Mouse (Mus musculus) thymus, adult 2 months (tissue): ENCODE data around the gene Tep1. TPM values are rescaled to one million over a fixed set of nuclear protein-coding genes. Genes with fewer than 3 reads are reported as not detected.
"Not testable (repeated sequence)": the region's sequence is repeated elsewhere in the genome, so short reads cannot be mapped to it uniquely, and the experiment has no call there.

ENCODE experiments used
- DNase-seq: peaks from one replicate; pipeline ENCODE4 v3.0.0; 2021
- H3K27ac ChIP-seq: fragments of 200-500 bp; 2 replicates; pipeline ENCODE4 v1.5.1; 2012; ENCODE audit warnings: low read length, control low read depth; ENCODE audit not compliant: control insufficient read depth, insufficient read depth
- H3K27me3 ChIP-seq: fragments of 200-500 bp; 2 replicates; pipeline ENCODE4 v1.6.1; 2012; ENCODE audit warnings: mild to moderate bottlenecking, low read length, moderate library complexity, mixed read lengths; ENCODE audit not compliant: control insufficient read depth, insufficient read depth
- H3K36me3 ChIP-seq: fragments of 200-500 bp; 2 replicates; pipeline ENCODE4 v1.6.1; 2012; ENCODE audit warnings: mild to moderate bottlenecking, low read length, moderate library complexity; ENCODE audit not compliant: control insufficient read depth, insufficient read depth
- H3K4me1 ChIP-seq: fragments of 200-500 bp; replicated peaks from 2 replicates; pipeline ENCODE4 v1.6.1; 2012; ENCODE audit warnings: low read length; ENCODE audit not compliant: control insufficient read depth, insufficient read depth
- H3K4me3 ChIP-seq: fragments of 200-500 bp; 2 replicates; pipeline ENCODE4 v1.5.1; 2012; ENCODE audit warnings: mild to moderate bottlenecking, low read length, control low read depth, moderate library complexity; ENCODE audit not compliant: control insufficient read depth, insufficient read depth
- CTCF ChIP-seq: fragments of 200-500 bp; IDR thresholded peaks from 2 replicates; pipeline ENCODE4 v1.5.1; 2012; ENCODE audit warnings: mild to moderate bottlenecking, control low read depth, low read length, moderate library complexity, borderline replicate concordance; ENCODE audit not compliant: control insufficient read depth, poor library complexity, insufficient read depth; ENCODE audit errors: extremely low read depth
- POLR2A ChIP-seq: fragments of 200-500 bp; IDR thresholded peaks from 2 replicates; pipeline ENCODE4 v1.6.1; 2012; ENCODE audit warnings: mild to moderate bottlenecking, low read length, control low read depth, moderate library complexity; ENCODE audit not compliant: control insufficient read depth, poor library complexity, insufficient read depth; ENCODE audit errors: extremely low read depth
- WGBS: fragments of 180-500 bp; shearing (Covaris S2); methylation state at CpG from one replicate; pipeline ENCODE4 v1.1.7; 2018; 5-methylcytosine and 5-hydroxymethylcytosine counted together
- polyA plus RNA-seq: library from polyadenylated mRNA; depleted of rRNA; stranded (reverse); fragments of >200 nt; gene quantifications from 2 replicates; pipeline ENCODE4 v1.2.3, GENCODE M21; 2012

Tep1 gene
- polyA plus RNA-seq, 1 experiment: 32.2 TPM

DNA sequence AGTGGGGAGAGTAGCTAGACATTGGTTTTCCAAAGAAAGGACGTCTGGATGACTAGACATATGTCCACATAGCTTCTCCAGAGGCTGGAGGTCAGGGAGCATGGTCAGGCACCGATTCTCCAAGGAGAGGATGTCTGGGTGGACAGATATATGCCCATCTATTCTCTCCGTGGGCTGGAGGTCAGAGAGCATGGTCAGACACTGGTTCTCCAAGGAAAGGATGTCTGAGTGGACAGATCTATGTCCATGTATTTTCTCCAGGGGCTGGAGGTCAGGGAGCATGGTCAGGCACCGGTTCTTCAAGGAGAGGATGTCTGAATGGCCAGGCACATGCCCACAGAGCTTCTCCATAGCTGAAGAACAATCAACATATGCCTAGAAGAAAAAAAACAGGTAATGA lies 2.1 kb downstream of the Tep1 start:
- 91% methylated on average over 4 of the region's 4 CpGs for WGBS
- Histone ChIP-seq H3K36me3 (peaks cover 2% of the 10 kb centered on the region; the same call in 1 of the 2 replicates), H3K27me3 (no peaks in the 10 kb centered on the region), H3K27ac (no peak overlapping the region), H3K4me1 (peaks cover 5% of the 10 kb centered on the region), H3K4me3 (no peak overlapping the region)
- no peak for TF ChIP-seq POLR2A
- TF ChIP-seq CTCF: no peak
- no peak for DNase-seq

DNA sequence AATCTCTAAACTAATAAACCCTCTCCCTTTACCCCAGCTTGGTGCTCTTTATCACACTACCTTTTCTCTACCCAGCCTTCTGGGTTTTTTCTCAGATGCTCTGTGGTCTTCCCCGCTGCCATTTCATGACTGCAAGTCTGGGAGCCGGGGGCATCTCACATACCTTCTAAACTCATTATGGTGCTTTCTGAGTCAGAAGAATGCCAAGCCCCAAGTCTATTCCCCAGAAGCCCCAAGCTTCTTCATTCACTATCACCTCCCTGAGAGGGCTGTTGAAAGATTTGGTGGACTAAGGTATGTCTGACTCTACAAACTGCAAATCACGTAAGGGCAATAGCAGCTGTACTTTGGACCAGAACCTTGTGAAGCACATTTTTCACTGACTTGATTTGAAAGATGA lies 3.4 kb downstream of the Tep1 start:
- H3K36me3 ChIP-seq: peaks cover 7% of the 10 kb centered on the region; the same call in 1 of the 2 replicates
- no peak for TF ChIP-seq CTCF
- TF ChIP-seq POLR2A: no peak
- H3K4me3 ChIP-seq: no peak overlapping the region
- peaks cover 5% of the 10 kb centered on the region for H3K4me1 ChIP-seq
- no peak for DNase-seq
- no peaks in the 10 kb centered on the region for H3K27me3 ChIP-seq
- H3K27ac ChIP-seq: no peak overlapping the region
- 93% methylated on average over 3 of the region's 3 CpGs for WGBS

DNA sequence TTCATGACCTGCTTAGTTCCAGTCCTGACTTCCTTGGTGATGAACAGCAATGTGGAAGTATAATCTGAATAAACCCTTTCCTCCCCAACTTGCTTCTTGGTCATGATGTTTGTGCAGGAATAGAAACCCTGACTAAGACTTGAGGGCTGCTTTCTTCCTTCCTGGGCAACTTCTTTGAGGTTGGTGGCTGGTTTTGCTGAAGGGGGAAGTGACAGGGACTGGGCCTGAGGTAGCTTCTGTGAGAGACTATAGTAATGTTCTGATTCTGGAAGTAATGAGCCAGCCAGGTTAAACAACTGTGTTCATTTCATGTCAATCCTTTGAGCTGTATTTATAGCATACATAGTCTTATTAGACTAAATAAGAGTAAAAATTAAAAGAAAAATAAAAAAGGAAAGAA lies 5.4 kb downstream of the Tep1 start:
- DNase-seq, H3K4me3 ChIP-seq, H3K27me3 ChIP-seq, H3K27ac ChIP-seq, H3K36me3 ChIP-seq, H3K4me1 ChIP-seq: not testable (repeated sequence)

DNA sequence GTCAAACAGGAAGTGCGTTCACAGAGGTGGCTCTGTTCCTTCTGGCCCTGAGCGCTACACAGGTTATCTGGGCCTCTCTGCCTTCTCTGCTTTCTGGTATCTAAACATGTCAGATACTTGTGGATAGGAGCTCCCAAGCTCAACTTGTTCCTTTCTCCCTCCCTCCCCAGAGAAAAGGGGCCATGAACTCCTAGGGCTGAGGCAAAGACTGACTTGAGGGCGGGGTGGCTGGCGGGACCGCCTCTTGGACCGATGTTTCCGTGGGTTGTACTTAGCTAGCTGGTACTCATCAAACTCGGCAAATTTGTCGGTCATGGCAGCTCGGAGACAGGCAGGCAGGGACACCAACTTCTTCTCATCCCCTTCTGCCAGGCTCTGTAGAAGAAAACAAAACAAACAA lies 7.7 kb downstream of the Tep1 start:
- H3K27ac ChIP-seq: no peak overlapping the region
- no peak overlapping the region for H3K4me3 ChIP-seq
- peaks cover 7% of the 10 kb centered on the region; the same call in 1 of the 2 replicates for H3K36me3 ChIP-seq
- no peaks in the 10 kb centered on the region for H3K27me3 ChIP-seq
- no peaks in the 10 kb centered on the region for H3K4me1 ChIP-seq
- TF ChIP-seq POLR2A: no peak
- TF ChIP-seq CTCF: no peak
- WGBS: 94% methylated on average over 10 of the region's 10 CpGs
- no peak for DNase-seq

DNA sequence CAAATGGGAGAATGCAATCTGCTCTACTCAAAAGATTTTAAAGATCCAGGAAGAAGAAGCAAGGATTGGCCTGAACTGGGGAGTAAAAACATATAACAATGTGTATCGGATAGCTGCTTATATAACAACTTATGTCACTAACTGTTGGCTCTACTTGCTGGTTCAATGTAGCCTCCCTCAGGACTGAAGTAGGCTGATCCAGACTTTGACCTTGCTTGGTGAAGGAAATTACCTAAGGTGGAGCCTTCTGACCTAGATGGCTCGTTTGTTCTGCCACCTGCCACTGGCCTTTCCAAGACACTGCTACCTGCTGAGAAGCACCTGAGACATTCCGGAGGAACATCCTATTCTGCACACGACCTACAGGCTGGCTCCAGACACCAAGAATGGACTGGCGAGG lies 14.6 kb downstream of the Tep1 start:
- H3K4me1 ChIP-seq: no peaks in the 10 kb centered on the region
- 0 out of 2 replicates have a peak, but pooled peaks cover 3% of the 10 kb centered on the region for H3K36me3 ChIP-seq
- H3K27ac ChIP-seq: no peak overlapping the region
- H3K27me3 ChIP-seq: no peaks in the 10 kb centered on the region
- DNase-seq: no peak
- no peak overlapping the region for H3K4me3 ChIP-seq
- TF ChIP-seq POLR2A (no peak), CTCF (no peak)
- 97% methylated on average over 5 of the region's 5 CpGs for WGBS

DNA sequence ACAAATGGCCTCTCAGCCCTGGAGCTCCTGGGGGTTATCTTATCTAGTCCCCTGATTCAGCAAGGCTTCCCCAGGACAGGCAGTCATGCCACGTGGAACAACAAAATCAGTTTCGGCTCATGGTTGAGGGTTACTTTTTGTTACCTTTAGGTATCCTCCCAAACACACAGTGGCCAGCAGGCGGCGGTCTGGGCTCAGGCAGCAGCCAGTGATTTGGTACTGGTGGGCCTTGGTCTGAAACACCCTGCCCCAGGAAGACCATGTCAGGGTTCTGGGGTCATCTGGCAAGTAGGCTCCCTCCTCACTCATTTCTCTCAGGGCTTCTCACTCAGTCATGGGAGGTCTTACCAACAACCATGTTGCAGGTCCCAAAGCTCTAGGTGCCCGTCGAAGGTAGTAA lies 33.1 kb downstream of the Tep1 start:
- 97% methylated on average over 6 of the region's 6 CpGs for WGBS
- DNase-seq: no peak

DNA sequence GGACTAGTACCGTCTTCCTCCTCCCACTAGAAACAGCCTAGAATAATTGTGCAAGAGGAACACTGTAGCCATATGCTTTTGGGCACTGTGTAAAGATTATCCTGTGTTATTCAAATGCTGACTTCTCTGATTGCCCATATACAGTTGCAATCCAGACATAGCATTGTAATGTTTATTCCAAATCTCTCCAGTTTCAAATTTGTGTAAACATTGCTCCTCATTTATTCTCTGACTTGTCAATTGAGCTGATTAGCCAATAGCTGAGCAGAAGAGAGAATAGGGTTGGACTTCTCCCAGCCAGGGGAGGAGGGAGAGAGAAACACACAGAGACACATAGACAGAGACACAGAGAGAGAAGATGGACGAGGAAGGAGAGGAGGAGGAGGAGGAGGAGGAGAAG lies 35.9 kb downstream of the Tep1 start:
- Histone ChIP-seq H3K4me3 (no peak overlapping the region), H3K4me1 (no peaks in the 10 kb centered on the region), H3K27ac (no peak overlapping the region), H3K36me3 (no peaks in the 10 kb centered on the region), H3K27me3 (no peaks in the 10 kb centered on the region)
- DNase-seq: no peak
- TF ChIP-seq POLR2A (no peak), CTCF (no peak)
- WGBS: 88% methylated on average over 2 of the region's 2 CpGs

More for the DNA sequence above, 33.1 kb downstream of the Tep1 start:
- Histone ChIP-seq H3K4me3 (no peak overlapping the region), H3K4me1 (no peaks in the 10 kb centered on the region), H3K36me3 (no peaks in the 10 kb centered on the region), H3K27ac (no peak overlapping the region), H3K27me3 (no peaks in the 10 kb centered on the region)
- no peak for TF ChIP-seq POLR2A
- TF ChIP-seq CTCF: no peak
